Mouse (Mus musculus) olfactory bulb, adult 2 months (tissue): ENCODE results near the gene Muc4.

ENCODE experiments used
- CTCF ChIP-seq: fragments of 200-500 bp; IDR thresholded peaks from 2 replicates; pipeline ENCODE4 v1.5.1; 2012; ENCODE audit warnings: low read depth, mild to moderate bottlenecking, low read length, moderate library complexity; ENCODE audit not compliant: insufficient read depth
- POLR2A ChIP-seq: fragments of 200-500 bp; IDR thresholded peaks from 2 replicates; pipeline ENCODE4 v1.6.1; 2012; ENCODE audit warnings: mild to moderate bottlenecking, low read depth, low read length, moderate library complexity; ENCODE audit not compliant: insufficient read depth

DNA sequence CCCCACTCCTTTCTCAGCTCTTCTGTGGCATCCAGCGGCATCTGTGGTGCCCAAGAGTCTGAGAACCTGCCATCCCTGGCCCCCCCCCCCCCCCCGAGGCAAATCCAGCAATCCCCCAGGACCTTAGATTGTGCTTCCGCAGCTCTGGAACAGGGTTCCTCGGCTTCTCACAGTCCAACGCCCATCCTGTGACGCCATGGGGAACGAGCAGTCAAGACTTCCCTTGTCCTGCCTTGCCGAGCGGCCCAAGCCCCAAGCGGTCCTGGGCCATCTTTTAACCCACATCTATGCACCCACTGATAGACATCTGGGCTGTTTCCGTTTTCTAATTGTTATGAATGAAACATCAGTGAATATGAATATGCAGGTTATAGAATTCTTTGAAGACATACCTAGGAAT is 23.5 kb upstream of the Muc4 start:
- no peak for TF ChIP-seq CTCF
- no peak for TF ChIP-seq POLR2A
